Mouse (Mus musculus) CH12.LX (cell line): ENCODE data around the gene Vps35l.

ENCODE experiments used
- CTCF ChIP-seq, 2 experiments: IDR thresholded peaks in 1 of 2; conservative IDR thresholded peaks in 1 of 2; 2 replicates each; pipeline ENCODE4 v1.5.1; 2011 to 2012; ENCODE audit warnings: low read depth in 2 of 2, low read length in 2 of 2, improper control_type of control experiment in 1 of 2, inconsistent platforms in 1 of 2, mild to moderate bottlenecking in 1 of 2, moderate library complexity in 1 of 2
- ELF1 ChIP-seq: IDR thresholded peaks from 2 replicates; pipeline ENCODE4 v1.6.1; 2014; ENCODE audit warnings: low read depth, mild to moderate bottlenecking, inconsistent platforms, low read length, improper control_type of control experiment
- GABPA ChIP-seq: IDR thresholded peaks from 2 replicates; pipeline ENCODE4 v1.6.1; 2012; ENCODE audit warnings: low read depth, low read length, improper control_type of control experiment, inconsistent platforms; ENCODE audit not compliant: insufficient replicate concordance
- MAX ChIP-seq: IDR thresholded peaks from 2 replicates; pipeline ENCODE4 v1.6.1; 2011; ENCODE audit warnings: low read length, improper control_type of control experiment
- MXI1 ChIP-seq: IDR thresholded peaks from 2 replicates; pipeline ENCODE4 v1.6.1; 2011; ENCODE audit warnings: mild to moderate bottlenecking, low read depth, low read length, improper control_type of control experiment
- NRF1 ChIP-seq: IDR thresholded peaks from 2 replicates; pipeline ENCODE4 v1.6.1; 2014; ENCODE audit warnings: low read depth, mild to moderate bottlenecking, inconsistent platforms, low read length, improper control_type of control experiment, moderate library complexity
- POLR2A ChIP-seq: IDR thresholded peaks from 2 replicates; pipeline ENCODE4 v1.6.1; 2011; ENCODE audit warnings: low read depth, mild to moderate bottlenecking, improper control_type of control experiment, low read length
- POLR2AphosphoS2 ChIP-seq: IDR thresholded peaks from 2 replicates; pipeline ENCODE4 v1.6.1; 2011; ENCODE audit warnings: low read depth, low read length, improper control_type of control experiment
- TCF12 ChIP-seq: IDR thresholded peaks from 2 replicates; pipeline ENCODE4 v1.6.1; 2014; ENCODE audit warnings: low read depth, mild to moderate bottlenecking, inconsistent platforms, low read length, improper control_type of control experiment
- UBTF ChIP-seq: IDR thresholded peaks from 2 replicates; pipeline ENCODE4 v1.6.1; 2012; ENCODE audit warnings: low read depth, mild to moderate bottlenecking, inconsistent platforms, low read length, improper control_type of control experiment, moderate library complexity
- USF1 ChIP-seq: IDR thresholded peaks from 2 replicates; pipeline ENCODE4 v1.6.1; 2014; ENCODE audit warnings: low read depth, mild to moderate bottlenecking, inconsistent platforms, low read length, improper control_type of control experiment
- ZKSCAN1 ChIP-seq: IDR thresholded peaks from 2 replicates; pipeline ENCODE4 v1.6.1; 2012; ENCODE audit warnings: low read depth, inconsistent platforms, low read length, improper control_type of control experiment, borderline replicate concordance

GRCm38 (mm10) chr7:118852611-118853010 lies 112.6 kb downstream of the Vps35l start:
- TF ChIP-seq POLR2A (no peak), ELF1 (no peak), TCF12 (no peak), CTCF (conservative IDR thresholded peaks at IDR 0.05 in 1 of 2, IDR thresholded peaks at IDR 0.05 in 1 of 2; ENCODE audit: low read depth in 2 of 2, low read length in 2 of 2) (no peak), GABPA (no peak), POLR2AphosphoS2 (no peak), USF1 (no peak), MAX (no peak), NRF1 (no peak), ZKSCAN1 (no peak), UBTF (no peak), MXI1 (no peak)
